Mouse (Mus musculus) kidney, adult 2 months (tissue): ENCODE measurements at regions not wholly inside any gene's neighbourhood (a gene's known extent, or its start where the extent isn't known, plus 50 kb on each side); places are given as distances from the start of the nearest gene placed in this dataset.

Experiments
- CTCF ChIP-seq: fragments of 200-500 bp; conservative IDR thresholded peaks from 2 replicates; pipeline ENCODE4 v1.5.1; 2011; ENCODE audit warnings: low read depth, mild to moderate bottlenecking, control low read depth, low read length, moderate library complexity, mixed read lengths; ENCODE audit not compliant: insufficient read depth, insufficient read length
- POLR2A ChIP-seq: fragments of 200-500 bp; IDR thresholded peaks from one replicate; pipeline ENCODE4 v1.6.1; 2011; ENCODE audit warnings: low read depth, low read length, control low read depth

DNA sequence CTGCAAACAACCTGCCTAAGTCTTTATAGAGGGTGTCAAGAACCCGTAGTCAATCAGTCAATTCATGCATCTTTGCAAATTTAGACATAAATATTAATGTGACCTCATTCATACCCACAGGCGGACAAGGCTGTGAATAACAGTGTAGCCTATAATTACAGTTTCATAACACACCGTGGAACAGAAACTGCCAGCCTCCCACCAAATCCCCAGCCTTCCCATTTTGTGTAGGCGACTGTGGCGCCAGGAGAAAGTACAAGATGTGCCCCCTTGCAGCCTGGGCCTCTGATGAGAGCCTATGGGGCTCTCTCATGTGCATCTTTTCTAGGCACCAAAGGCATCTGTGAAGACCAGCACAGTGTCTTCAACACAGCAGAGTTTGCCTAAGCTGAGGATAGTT lies 477.8 kb upstream of the Camk1g start:
- TF ChIP-seq CTCF (no peak), POLR2A (no peak)
